Mouse (Mus musculus) liver, embryonic 16.5 days (tissue): ENCODE measurements around the gene Zbtb17. TPM values are rescaled to one million over a fixed set of nuclear protein-coding genes. Genes with fewer than 3 reads are reported as not detected.

ENCODE experiments used
- ATAC-seq: fragments of 200-750 bp; cut with Nextera tagmentation; 2 replicates; pipeline ENCODE4 v1.8.0; 2017; ENCODE audit warnings: low read depth, mild to moderate bottlenecking, moderate number of reproducible peaks, moderate library complexity
- H3K27ac ChIP-seq: fragments of 300-500 bp; sonication (generic); 2 replicates; pipeline ENCODE4 v1.5.1; 2014; ENCODE audit warnings: mild to moderate bottlenecking, low read length
- H3K27me3 ChIP-seq: fragments of 300-500 bp; sonication (generic); 2 replicates; pipeline ENCODE4 v1.6.1; 2014; ENCODE audit warnings: low read depth, low read length, mixed read lengths; ENCODE audit not compliant: control insufficient read depth, insufficient read depth
- H3K36me3 ChIP-seq: fragments of 300-500 bp; sonication (generic); 2 replicates; pipeline ENCODE4 v1.6.1; 2014; ENCODE audit warnings: mild to moderate bottlenecking; ENCODE audit not compliant: control insufficient read depth, insufficient read depth
- H3K4me1 ChIP-seq: fragments of 300-500 bp; sonication (generic); 2 replicates; pipeline ENCODE4 v1.6.1; 2014; ENCODE audit warnings: low read depth, low read length, mixed read lengths; ENCODE audit not compliant: control insufficient read depth
- H3K4me2 ChIP-seq: fragments of 300-500 bp; sonication (generic); 2 replicates; pipeline ENCODE4 v1.6.1; 2014; ENCODE audit warnings: low read depth, low read length, mixed read lengths
- H3K4me3 ChIP-seq: fragments of 300-500 bp; sonication (generic); 2 replicates; pipeline ENCODE4 v1.5.1; 2014; ENCODE audit warnings: low read depth, mild to moderate bottlenecking, low read length
- H3K9ac ChIP-seq: fragments of 300-500 bp; sonication (generic); 2 replicates; pipeline ENCODE4 v1.6.1; 2014; ENCODE audit warnings: low read depth, low read length
- H3K9me3 ChIP-seq: fragments of 300-500 bp; sonication (generic); replicated peaks from 2 replicates; pipeline ENCODE4 v1.6.1; 2016; ENCODE audit warnings: low read length; ENCODE audit not compliant: control insufficient read depth
- WGBS: fragments of 180-500 bp; shearing (Covaris S2); extraction: QIAGEN DNeasy Blood & Tissue Kit; methylation state at CpG from one replicate; pipeline ENCODE4 v1.1.7; 2014; ENCODE audit not compliant: insufficient replicate concordance; 5-methylcytosine and 5-hydroxymethylcytosine counted together
- polyA plus RNA-seq: library from polyadenylated mRNA; unstranded; fragments of >200 nt; fragmentation: Nextera tagmentation; extraction: Ambion mirVana; gene quantifications from 2 replicates; pipeline ENCODE4 v1.2.1, GENCODE M21; 2015

The Zbtb17 gene
- polyA plus RNA-seq, 1 experiment from 2014 or later = 6.6 TPM

DNA sequence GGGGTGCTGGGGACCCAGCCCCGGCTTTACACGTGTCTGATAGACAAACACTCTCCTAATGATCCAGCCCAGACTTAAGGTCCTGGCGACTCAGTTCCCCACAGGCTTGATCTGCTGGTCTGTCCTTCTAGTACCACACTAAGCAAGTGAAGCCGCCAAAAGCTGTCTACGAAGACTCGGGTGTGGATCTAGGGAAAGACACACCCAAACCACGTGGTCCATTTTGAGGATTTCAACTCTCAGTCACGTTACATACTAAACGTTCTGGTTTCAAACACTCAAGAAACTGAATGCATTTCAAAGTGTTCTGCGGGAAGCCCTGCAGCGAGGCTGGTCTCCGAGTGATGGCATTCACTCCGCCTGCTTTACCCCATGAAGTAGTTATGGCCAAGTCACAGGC, 66.0 kb downstream of the Zbtb17 start:
- Histone ChIP-seq H3K36me3 (no peaks in the 10 kb centered on the region; the same call in 1 of the 2 replicates), H3K9ac (no peak overlapping the region), H3K27ac (no peak overlapping the region), H3K4me2 (no peak overlapping the region), H3K4me1 (peaks cover 25% of the 10 kb centered on the region), H3K4me3 (no peak overlapping the region), H3K9me3 (no peaks in the 10 kb centered on the region), H3K27me3 (no peaks in the 10 kb centered on the region)
- no peak for ATAC-seq
- WGBS = 61% methylated on average over 13 of the region's 13 CpGs

DNA sequence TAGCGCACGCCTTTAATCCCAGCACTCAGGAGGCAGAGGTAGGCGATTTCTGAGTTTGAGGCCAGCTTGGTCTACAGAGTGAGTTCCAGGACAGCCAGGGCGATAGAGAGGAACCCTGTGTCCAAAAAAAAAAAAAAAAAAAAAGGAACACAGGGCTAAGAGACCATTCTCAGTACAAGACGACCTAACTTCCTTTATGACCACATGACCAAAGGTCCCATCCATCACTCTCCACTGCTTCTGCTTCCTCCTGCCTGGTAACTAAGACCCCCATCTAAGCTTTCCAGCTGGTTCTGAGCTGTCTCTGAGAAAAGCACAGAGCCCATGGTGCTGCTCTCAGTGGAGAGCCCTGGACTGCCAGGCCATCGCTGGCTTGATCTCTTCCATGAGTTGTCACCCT, 67.7 kb downstream of the Zbtb17 start:
- H3K36me3 ChIP-seq = peaks cover 12% of the 10 kb centered on the region
- no peaks in the 10 kb centered on the region for H3K27me3 ChIP-seq
- no peaks in the 10 kb centered on the region for H3K9me3 ChIP-seq
- WGBS = 60% methylated on average over 6 of the region's 6 CpGs
- ATAC-seq = no peak
- peaks cover 17% of the 10 kb centered on the region for H3K4me1 ChIP-seq
- no peak overlapping the region for H3K4me3 ChIP-seq
- H3K9ac ChIP-seq = no peak overlapping the region; the same call in 1 of the 2 replicates
- no peak overlapping the region for H3K4me2 ChIP-seq
- no peak overlapping the region for H3K27ac ChIP-seq

DNA sequence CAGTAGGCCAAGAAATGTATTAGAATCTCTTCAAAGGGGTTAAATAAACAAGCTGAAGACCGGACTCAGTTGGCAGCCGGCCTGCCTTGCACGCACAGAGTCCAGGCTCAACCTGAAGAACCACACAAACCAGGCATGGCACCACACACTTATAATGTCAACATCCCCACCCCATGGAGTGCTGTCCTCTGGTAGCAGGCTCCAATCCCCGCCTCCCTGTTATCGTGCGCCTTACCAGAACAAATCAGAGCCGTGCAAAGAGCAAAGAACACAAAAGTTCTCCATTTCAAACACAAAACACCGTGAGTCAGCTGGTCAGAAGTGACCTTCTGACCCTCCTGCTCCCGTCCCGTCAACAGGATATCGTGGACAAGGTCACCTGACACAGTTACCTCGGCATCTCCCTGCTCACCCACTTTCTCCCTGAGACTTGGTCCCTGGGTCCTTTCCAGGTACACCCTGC, 69.8 kb downstream of the Zbtb17 start:
- Histone ChIP-seq H3K9me3 (no peaks in the 10 kb centered on the region), H3K4me1 (peaks cover 15% of the 10 kb centered on the region), H3K9ac (no peak overlapping the region), H3K36me3 (peaks cover 15% of the 10 kb centered on the region), H3K27ac (peak overlapping the region; percentile 75), H3K4me2 (no peak overlapping the region), H3K4me3 (no peak overlapping the region), H3K27me3 (no peaks in the 10 kb centered on the region)
- peak; percentile 91 for ATAC-seq
- 63% methylated on average over 12 of the region's 12 CpGs for WGBS

Other genes starting within 250 kb of the Zbtb17 start
- 0.99 and 1.6 TPM in 2 replicates for gene Rsg1, start 230.7 kb upstream of the Zbtb17 start, polyA plus RNA-seq
- 1.1 and 1.3 TPM in 2 replicates for gene Arhgef19, start 205.2 kb upstream of the Zbtb17 start, polyA plus RNA-seq
- 0.53 and 0.93 TPM in 2 replicates for gene Epha2, start 143.4 kb upstream of the Zbtb17 start, polyA plus RNA-seq
- not detected in 2 replicates for gene Fam131c, start 76.4 kb upstream of the Zbtb17 start, polyA plus RNA-seq
- gene Clcnka, start 45.9 kb upstream of the Zbtb17 start, polyA plus RNA-seq = 0.05 TPM in 1 of 2 replicates, not detected in the other
- not detected in 2 replicates for gene Clcnkb, start 28.6 kb upstream of the Zbtb17 start, polyA plus RNA-seq
- 0.22 and 0.97 TPM in 2 replicates for gene Hspb7, start 23.9 kb upstream of the Zbtb17 start, polyA plus RNA-seq
- not detected in 2 replicates for gene Srarp, start 8.5 kb upstream of the Zbtb17 start, polyA plus RNA-seq
- gene Spen, start 93.9 kb downstream of the Zbtb17 start, polyA plus RNA-seq = 2.9 and 3.3 TPM in 2 replicates
- 1.5 and 2.3 TPM in 2 replicates for gene Fblim1, start 161.4 kb downstream of the Zbtb17 start, polyA plus RNA-seq
- gene Tmem82, start 174.0 kb downstream of the Zbtb17 start, polyA plus RNA-seq = 4.5 and 5.3 TPM in 2 replicates
- 0.08 and 0.14 TPM in 2 replicates for gene Slc25a34, start 179.2 kb downstream of the Zbtb17 start, polyA plus RNA-seq
- gene Plekhm2, start 220.2 kb downstream of the Zbtb17 start, polyA plus RNA-seq = 1.0 and 1.5 TPM in 2 replicates
- gene Rsc1a1, start 240.9 kb downstream of the Zbtb17 start, polyA plus RNA-seq = not detected in 2 replicates